Mouse (Mus musculus) cerebellum, adult 8-10 months (tissue): ENCODE data around the gene Tmem219.
"Not testable (repeated sequence)": the region's sequence is repeated elsewhere in the genome, so short reads cannot be mapped to it uniquely, and the experiment has no call there.

ENCODE experiments used
- DNase-seq: peaks from one replicate; pipeline ENCODE4 v3.0.0; 2022

Gene Tmem219

GRCm38 (mm10) chr7:126921563-126921962, 1.2 kb downstream of the Tmem219 start:
- no peak for DNase-seq

- DNase-seq: no peak
Measured at GRCm38 (mm10) chr7:126919973-126920372, 2.7 kb downstream of the Tmem219 start.

DNA sequence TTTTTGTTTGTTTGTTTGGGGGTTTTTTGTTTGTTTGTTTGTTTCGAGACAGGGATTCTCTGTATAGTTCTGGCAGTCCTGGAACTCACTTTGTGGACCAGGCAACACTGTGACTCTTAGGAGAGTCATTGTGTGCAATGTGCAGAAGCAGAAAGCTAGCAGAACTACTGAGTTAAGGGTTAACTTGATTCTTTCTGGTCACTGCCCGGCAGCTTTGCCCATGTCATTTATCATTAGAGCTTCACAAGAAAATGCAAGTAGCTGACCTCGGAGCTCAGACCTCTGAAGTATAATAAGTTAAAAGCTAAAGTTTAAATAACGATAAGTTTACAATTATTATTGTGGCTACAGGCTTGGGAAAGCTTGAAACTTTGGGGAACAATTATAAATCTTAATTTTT, 4.4 kb downstream of the Tmem219 start:
- not testable (repeated sequence) for DNase-seq

- no peak for DNase-seq
Measured at GRCm38 (mm10) chr7:126914844-126915243, 7.9 kb downstream of the Tmem219 start.

DNA sequence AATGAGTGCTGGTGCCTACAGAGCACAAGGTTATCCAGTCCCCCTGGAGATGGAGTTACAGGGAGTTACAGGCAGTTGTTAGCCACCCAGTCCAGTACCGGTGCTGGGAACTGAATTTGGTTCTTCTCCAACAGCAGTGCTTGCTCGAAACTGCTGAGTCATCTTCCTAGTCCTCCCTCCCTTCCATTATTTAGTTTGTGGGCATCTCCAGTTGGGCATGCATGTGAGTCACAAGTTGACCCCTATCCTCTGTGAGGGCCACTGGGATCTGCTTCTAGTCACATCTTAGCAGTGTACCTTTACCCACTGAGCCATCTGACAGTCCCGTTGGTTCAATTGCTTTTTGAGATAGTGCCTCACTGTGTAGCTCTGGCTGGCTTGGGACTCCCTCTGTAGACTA, 17.1 kb downstream of the Tmem219 start:
- no peak for DNase-seq

- DNase-seq: not testable (repeated sequence)
Measured at GRCm38 (mm10) chr7:126899781-126900180, 22.9 kb downstream of the Tmem219 start.

GRCm38 (mm10) chr7:126898102-126898990, 24.4 kb downstream of the Tmem219 start:
- DNase-seq: peak; percentile 98

DNA sequence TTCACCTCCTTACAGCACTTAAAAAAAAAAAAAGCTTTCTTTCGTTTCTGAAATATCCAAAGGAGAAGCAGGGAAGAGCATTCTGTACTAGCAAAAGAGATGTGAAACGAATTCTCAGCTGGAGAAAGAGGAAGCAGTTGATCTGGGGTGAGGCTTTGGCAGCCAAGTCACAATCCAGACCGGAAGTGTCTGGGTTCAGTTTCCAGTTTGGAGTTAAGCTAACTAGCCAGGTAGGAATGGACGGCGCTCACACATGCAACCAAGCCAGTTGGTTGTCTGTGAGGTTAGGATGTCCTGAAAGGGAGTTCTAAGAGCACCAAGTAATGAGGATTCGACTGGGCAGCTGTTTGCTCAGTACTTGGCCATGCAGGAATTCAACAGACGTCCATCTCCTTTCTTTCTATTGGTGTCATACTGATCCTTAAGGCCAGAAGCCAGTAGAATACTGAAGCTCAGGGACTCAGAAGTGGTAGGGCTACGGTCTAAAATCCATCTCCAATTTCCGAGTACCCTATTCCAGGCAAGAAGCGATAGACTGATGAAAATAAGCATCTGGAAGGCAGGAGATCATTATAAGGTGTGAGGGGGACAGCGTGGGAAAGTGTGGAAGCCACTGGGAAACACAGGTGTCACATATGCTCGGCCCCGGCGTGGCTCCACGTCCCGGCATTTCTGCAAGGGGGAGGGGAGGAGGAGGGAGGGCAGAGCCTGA, 25.2 kb downstream of the Tmem219 start:
- DNase-seq: no peak

DNA sequence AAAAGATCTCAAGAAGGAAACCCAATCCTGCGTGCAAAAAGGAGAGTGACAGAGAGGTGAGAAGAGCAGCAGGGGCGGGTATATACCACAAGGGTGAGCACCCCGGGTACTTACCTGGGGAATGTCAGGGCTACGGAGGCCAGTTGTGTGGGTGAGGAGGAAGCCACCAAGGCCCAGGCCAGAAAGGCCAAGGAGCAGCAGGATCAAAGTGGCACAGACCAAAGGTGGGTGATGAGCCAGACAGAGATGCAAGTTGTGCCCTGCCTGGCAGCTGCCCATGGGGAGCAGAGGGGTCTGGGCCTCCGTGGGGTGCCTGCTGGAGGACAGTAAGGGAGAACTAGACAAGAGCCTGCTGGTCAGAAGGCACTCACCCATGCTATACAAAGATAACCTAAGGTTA, 25.8 kb downstream of the Tmem219 start:
- DNase-seq: no peak

DNA sequence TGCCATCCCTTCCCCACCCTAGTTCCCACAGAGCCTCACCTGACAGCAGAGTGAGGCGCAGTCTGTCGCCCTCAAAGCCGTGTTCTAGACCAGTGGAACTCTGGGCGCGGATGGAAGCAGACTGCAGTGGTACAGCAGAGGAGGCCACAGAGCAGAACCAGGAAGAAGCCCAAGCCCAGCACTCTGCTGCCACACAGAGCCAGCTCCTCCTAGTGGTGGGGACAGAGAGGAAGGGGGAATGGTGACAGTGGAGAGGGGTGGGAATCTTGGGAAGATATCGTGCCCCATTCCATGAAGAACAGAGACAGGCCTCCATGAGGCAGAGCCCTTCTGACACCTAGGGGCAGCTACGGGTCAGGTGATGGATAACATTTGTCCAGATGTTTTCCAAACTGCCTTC, 33.9 kb downstream of the Tmem219 start:
- DNase-seq: no peak

DNA sequence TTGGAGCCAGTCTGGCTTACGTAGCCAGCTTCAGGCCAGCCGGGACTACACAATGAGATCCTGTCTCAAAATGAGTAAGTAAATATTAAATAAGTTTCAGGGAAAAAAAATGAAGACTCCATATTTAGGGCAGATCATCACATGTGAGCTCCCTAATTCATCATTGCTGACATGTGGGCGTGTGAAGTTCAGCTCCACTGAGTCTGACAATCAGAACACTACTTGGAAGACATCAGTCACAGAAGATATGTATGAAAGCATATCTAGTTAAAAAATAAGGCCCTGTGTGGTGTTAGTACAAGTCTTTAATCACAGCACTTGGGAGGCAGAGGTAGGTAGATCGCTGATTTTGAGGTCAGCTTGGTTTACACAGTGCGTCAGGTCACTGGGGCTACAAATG, 35.4 kb downstream of the Tmem219 start:
- DNase-seq: no peak

DNA sequence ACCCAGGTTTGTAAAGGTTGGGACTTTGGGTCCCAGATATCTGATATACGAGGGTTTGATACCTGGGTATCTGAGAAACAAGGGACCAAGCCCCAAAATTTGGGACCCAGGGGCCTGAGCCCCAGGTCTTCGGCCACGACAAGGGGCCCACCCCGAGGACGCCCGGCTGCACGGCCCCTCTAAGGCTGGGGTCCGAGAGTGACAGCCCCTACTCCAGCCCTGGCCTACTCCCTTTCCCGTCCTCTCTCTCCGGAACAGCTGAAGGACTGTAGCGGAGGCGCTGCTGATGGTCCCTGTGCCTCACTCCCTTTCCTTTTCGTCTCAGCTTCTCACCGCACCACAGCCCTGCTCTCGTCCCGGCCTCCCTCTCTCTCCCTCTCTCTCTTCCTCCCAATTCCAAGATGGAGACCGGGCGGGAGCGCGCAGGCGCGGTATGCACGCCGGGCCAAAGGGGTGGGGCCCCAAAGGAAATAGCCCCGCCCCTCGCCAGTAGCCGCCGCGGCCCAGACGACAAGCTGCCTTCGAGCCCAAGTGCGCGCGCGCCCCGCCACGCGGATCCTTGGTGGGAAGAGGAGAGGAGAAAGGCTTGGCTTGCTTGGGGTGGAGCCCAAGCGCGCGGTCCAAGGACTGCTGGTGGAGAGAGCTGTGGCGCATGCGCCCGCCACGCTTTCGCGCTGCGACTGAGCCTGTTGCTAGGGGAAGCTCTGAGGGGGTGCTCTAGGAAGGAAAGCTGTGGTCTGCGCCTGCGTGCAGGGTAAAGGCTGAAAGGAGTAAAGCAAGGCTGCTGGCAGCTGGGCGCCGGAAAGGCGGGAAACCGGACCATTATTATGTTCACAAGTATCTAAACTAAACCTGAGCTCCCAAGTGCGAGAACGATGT, 38.2 kb downstream of the Tmem219 start, which contains the start of gene Taok2:
Gene Taok2, minus strand, starts transcription at position 418 of the 879 bp plus-strand sequence.
- peak; percentile 97 for DNase-seq

DNA sequence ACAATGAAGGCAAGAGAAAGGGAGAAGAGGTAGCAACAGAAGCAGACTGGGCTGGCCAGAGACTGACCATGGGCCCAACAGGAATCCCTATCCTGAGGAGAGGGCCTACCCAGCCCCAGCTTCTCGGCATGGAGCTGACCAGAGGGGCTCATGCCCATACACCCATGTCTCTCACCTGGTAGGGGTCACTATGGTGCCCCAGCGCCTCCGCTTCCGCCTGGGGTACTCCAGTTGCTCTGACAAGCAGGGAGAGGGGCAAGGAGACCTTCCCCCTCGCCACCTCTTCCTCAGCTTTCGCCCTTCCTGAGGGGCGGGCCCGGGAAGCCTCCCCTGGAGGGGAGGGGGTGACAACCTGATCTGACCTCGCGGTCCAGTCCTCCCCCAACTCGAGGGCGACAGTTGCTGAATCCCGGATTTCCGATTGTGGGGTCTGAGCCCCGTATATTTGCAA, 39.0 kb downstream of the Tmem219 start:
- DNase-seq: peak; percentile 44

DNA sequence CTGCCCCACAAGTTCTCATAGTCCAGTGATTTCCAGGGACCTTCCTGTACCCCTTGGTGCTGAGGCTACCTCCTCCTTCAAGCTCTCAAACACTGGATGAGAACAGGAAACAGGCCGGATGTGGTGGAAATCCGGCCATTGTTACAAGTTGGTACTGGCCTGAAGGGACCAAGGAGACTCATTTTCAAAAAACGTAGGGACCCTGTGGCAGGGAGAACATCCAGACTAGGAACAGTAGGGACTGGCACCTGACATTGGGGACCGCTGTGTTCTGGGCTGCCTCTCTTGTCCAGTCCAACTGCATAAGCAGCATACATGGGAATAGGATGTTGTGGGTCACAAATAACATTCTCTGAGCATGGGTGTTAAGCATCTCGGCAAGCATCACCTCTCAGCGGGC, 41.7 kb downstream of the Tmem219 start:
- DNase-seq: no peak

DNA sequence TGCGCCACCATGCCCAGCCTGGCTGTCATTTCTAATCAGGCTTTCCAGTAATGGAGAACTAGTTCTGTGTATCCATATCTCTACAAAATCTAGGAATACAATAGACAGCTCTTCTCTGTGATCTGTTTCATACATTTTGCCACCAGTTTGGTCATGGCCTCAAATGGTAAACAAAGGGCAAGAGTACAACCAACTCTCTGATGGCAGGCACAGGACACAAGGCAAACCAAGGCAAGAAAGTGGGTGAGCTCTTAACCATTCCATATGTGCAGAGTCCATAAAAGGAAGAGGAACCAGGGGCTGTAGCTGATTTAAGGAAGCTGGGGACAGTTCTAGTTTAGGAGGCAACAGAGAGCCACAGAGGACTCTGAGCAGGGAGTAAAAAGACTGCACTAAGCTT, 45.5 kb downstream of the Tmem219 start:
- no peak for DNase-seq

DNA sequence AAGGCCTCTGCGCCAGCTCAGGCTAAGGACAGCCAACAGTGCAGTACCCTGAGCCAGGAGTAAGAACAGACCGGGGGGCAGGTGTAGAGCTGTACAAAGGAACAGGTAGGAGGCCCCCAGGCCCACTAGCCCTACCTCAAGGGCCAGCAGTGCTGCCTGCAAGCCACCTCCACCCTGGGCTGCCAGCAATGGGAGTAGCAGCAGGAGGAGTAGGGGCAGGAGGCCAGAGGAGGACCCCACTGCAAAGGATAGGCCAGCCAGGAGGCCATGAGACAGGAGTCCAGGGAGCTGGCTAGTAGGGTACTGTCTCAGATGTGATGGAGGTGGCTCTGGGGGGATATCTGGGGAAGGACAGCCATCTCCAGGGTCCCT, 52.2 kb downstream of the Tmem219 start:
- DNase-seq: no peak

- DNase-seq: no peak
Measured at GRCm38 (mm10) chr7:126869780-126870519, 52.8 kb downstream of the Tmem219 start.

DNA sequence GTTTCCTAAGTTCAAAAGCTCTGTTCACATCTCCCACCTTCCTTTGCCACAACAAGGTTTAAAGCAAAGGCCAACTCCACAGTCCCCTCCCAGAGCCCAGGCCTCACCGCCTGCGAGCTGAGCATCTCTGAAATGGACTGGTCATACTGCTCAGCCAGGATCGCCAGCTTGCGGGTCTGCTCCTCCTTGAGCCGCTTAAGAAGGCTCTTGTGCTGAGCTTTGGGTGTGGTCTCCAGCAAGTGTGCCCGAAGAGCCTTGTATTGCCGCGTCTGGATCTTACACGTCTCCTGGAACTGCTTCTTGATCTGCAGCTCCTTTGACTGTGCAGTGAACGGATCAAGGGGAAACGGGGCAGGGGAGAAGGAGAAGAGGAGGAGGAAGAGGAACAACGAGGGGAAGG, 54.7 kb downstream of the Tmem219 start:
- no peak for DNase-seq

GRCm38 (mm10) chr7:126867534-126867933, 55.2 kb downstream of the Tmem219 start:
- no peak for DNase-seq

- no peak for DNase-seq
Measured at GRCm38 (mm10) chr7:126863791-126864190, 58.9 kb downstream of the Tmem219 start.

DNA sequence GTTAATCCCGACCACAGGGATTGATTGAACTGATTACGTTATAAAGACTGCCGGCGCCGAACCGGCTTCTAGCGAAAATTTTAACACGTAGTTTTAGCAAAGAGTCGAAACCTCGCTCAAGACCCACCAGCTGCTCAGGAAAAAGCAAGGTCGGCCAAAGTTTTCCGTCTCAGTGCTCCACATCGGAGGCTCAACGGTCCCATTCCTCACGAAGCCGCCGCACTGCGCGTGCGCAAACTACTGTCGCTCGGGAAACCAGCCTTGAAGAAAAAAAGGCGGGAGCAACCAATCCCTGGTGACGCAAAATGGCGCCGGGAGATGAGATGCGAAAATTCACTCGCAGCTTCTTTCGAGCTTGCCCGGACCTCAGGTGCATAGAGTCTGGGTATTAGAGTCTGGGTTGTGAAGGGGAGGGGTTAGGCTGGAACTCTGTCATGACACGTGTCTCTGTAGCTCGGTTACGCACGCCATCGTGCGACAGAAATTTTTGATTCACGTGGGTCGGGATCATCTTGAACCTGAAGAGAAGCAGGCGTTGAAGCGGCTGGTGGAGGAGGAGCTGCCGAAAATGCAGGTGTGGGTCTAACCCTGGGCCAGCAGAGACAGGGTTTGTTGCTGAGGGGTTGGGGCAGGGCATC, 60.5 kb downstream of the Tmem219 start, which contains the start of gene Ino80e:
Gene Ino80e, minus strand, starts transcription at position 231 of the 638 bp plus-strand sequence.
- DNase-seq: peak; percentile 94
